Mouse (Mus musculus) erythroid progenitor cell, adult 5-6 weeks (primary cell): ENCODE results near the gene Smyd1. TPM values are rescaled to one million over a fixed set of nuclear protein-coding genes. Genes with fewer than 3 reads are reported as not detected.

ENCODE experiments used
- ATAC-seq: replicated peaks from 2 replicates; pipeline ENCODE4 v1.8.0; 2016; ENCODE audit warnings: moderate number of reproducible peaks, mild to moderate bottlenecking, moderate TSS enrichment, inconsistent platforms; ENCODE audit not compliant: poor library complexity, low FRiP score, severe bottlenecking
- total RNA-seq, 2 experiments: library from RNA; stranded (forward) in 1 of 2; stranded (reverse) in 1 of 2; fragments of 150-400 nt in 1 of 2; fragments of 186-747, 209-891 nt in 1 of 2; gene quantifications; 2 replicates each; pipeline versions ENCODE4 v1.2.3 to v1.2.4; 2015 to 2017; ENCODE audit warnings: low replicate concordance in 2 of 2

Smyd1 gene
- total RNA-seq, 2 experiments from 2014 or later, result not detected

DNA sequence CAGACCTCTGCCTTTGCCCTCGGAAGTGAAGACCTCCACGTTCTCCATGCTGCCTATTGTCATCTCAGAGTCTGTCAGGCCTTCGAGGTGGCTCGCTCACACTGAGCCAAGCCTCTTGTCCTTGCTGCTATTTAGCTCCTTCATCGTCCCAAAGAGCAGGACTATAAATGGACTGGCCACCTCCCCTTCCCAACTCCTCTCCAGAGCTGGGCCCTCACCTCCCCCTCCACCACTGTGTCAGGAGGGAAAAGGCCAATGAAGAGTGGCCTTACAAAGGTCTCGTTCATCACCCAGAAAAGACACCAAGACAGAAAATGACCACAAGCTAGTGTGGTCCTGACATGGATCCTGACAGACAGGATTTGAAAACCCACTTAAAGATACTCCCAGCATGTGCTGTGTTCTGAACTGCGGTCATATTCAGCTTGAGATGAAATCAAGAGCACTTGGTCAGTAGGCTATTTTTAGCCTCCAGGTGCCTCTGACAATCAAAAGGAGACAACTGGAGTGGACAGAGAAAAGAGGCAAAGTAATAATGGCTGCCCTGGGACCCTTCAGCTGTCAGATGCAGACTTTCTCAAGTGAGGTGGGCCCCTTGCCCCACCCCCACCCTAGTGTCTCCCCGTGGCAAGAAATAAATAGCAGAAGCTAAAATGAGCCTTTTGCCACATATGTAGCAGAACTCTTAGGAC, 59.7 kb downstream of the Smyd1 start:
- no peak for ATAC-seq

DNA sequence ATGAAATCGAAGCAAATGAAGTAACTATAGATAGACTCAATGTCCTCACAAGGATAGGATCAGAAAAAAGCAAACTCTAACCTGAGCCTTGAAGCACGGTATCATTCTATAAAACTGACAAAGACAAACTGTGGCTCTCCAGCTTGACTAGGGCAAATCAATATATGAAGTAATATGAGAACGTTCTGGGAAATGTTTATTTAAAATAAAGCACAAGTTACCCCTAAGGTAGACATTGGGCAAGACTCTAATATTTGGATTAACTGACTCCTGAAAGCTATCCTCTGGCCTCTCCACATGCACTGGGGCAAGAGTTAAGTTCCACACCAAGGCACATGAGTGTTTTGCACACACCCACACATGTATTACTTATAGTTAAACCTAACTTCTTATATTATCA, 61.0 kb downstream of the Smyd1 start:
- no peak for ATAC-seq

- ATAC-seq, result no peak
Measured at GRCm38 (mm10) chr6:71260051-71260640, 61.9 kb downstream of the Smyd1 start.

DNA sequence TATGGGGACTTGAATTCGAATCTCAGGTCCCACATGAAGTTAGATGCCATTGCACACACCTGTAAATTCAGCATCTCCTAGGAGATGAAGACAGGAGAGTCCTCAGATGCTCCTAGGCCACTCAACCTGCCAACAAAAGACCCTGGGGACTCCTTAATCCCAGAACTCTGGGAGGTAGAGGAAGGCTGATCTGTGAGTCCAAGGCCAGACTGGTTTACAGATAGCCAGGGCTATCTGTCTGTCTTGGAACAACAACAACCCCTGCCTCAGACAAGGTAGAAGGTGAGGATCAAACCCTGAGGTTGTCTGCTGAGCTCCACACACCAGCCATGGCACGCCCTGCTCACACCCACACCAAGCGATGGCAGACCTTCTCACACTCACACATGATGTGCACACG, 62.9 kb downstream of the Smyd1 start:
- no peak for ATAC-seq

DNA sequence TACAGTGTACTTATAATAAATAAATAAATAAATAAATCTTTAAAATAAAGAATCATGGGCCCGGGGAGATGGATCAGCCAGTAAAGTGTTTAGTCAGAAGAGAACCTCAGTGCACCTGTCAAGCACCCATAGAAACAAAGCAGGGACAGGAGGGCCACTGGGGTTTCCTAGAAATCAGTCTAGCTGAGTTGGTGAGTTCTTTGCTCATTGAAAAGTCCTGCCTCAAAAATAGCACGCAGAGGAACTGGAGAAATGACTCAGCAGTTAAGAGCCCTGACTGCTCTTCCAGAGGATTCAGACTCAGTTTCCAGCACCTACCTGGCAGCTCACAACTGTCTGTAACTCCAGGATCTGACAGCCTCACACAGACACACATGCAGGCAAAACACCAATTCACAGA, 63.5 kb downstream of the Smyd1 start:
- ATAC-seq, result no peak

DNA sequence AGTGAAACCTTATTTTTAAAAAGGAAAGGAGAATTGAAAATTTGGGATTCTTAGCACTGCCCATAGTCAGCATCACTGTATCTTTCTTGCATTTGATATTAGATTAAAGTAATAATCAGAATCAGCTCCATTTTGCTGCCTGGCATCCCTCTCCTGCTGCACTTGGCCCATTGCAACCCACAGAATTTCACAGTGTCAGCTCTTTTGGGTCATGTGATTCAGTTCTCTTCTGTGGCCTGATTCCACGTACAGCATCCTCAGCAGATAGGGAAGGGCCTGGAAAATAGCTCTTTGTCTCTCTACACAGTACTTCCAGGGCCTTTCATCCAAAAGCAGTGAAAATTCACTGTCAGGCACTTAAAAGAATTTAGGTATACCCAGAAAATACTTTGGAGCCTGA, 64.7 kb downstream of the Smyd1 start:
- no peak for ATAC-seq

- no peak for ATAC-seq
Measured at GRCm38 (mm10) chr6:71256166-71256565, 65.9 kb downstream of the Smyd1 start.

GRCm38 (mm10) chr6:71254456-71254855, 67.6 kb downstream of the Smyd1 start:
- no peak for ATAC-seq

DNA sequence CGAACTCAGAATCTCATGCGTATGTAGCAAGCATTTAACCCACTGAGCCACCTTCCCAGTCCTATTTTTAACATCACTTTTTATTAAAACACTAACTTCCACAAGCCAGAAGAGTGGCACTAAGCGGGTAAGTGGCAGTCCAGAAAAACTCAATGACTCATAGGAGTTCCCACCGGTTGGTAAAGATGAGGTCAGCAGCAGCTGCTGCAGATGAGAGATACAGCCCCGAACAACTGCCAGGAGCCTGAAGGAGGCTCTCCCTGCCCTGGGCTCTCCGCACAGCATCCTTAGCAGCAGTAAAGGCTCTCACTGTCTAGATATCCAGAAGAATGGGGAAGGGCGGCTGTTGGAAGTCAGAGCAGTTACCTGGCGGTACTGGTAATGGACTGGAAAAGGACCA, 71.1 kb downstream of the Smyd1 start:
- ATAC-seq, result no peak

DNA sequence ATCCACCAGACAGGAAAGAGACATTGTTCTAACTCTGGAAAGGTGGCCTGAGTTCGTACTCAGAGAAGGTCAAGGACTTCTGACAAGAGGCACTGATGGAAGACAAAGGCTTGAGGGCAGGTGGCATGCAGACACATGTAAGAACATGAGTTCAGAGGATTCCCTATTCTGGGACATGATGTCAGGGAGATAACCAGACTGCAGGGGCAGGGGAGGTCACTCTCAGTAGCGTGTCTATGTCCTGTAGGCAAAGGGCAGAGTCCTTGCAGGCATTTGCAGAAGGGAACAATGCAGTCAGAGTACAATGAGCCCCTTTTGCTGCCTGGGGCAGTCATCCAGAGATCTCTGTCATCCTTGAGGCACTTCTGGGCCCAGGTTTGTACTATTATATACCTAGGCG, 72.4 kb downstream of the Smyd1 start:
- no peak for ATAC-seq

DNA sequence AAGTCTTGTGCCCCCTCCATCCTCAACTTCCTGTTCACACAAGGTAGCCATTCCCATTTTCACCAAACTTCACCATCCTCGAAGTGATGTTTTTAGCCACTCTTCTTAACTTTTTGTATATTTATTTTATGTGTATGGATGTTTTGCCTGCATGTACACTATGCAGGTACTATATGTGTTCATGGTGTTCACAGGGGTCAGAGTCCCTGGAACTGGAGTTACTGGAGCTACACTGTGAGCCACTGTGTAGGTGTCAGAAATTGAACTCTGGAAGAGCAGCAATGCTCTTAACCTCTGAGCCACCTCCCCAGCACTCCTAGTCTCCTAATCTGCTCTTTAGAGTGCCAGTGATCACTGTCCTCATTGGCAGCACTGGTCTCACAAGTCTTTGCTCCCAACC, 73.6 kb downstream of the Smyd1 start:
- no peak for ATAC-seq

- no peak for ATAC-seq
Measured at GRCm38 (mm10) chr6:71243258-71243657, 78.8 kb downstream of the Smyd1 start.

- ATAC-seq, result no peak
Measured at GRCm38 (mm10) chr6:71242811-71243210, 79.2 kb downstream of the Smyd1 start.

- no peak for ATAC-seq
Measured at GRCm38 (mm10) chr6:71240831-71241230, 81.2 kb downstream of the Smyd1 start.

DNA sequence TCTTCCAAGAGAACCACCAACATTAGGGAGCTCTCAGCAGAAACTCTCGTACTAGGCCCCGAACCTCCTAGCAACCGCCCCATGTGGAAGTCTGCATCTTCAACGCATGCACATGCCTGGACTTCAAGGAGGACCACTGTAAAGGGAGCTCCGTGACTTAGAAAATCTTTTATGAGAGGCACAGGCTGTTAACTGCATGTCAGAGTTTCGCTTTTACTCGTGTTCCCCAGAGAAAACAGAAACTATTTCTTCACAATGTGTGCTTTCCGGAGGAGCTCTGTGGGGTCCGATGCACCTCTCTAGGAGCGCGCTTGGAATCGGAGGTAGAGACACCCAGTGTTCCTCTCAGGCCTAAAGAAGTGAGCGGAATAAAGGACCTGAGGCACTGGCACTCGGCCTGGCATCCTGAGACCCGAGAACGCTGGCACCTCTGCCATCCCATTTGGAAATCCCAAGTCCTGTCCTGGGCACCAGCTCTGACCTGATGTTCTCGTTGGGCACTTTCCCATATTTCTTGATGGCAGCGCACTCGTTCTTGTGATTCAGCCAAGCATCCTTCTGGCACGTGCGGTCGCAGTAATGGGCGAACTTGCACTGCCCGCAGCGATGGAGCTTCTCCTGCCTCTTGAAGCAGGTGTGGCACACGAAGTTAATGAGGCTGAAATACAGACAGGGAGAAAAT, 82.8 kb downstream of the Smyd1 start:
- no peak for ATAC-seq

- ATAC-seq, result no peak
Measured at GRCm38 (mm10) chr6:71237031-71237431, 85.0 kb downstream of the Smyd1 start.

GRCm38 (mm10) chr6:71236506-71236905, 85.5 kb downstream of the Smyd1 start:
- ATAC-seq, result no peak

DNA sequence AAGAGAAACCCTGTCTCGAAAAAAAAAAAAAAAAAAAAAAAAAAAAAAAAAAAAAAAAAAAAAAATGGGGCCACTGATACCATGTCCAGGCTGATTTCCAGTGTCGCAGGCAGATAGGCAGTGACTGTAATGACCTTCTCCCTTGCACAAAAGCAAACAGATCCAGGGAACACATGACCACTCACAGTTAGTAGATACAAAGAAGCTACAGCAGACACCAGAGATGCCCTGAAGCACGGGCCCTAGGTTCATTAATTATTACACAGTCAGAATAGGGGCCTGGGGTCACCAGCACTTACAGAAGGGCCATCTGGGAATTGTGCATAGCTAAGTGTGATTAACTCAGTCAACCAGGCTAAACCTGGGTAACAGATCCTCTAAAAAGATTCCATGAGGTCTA, 86.1 kb downstream of the Smyd1 start:
- ATAC-seq, result no peak

- ATAC-seq, result no peak
Measured at GRCm38 (mm10) chr6:71235121-71235520, 86.9 kb downstream of the Smyd1 start.

DNA sequence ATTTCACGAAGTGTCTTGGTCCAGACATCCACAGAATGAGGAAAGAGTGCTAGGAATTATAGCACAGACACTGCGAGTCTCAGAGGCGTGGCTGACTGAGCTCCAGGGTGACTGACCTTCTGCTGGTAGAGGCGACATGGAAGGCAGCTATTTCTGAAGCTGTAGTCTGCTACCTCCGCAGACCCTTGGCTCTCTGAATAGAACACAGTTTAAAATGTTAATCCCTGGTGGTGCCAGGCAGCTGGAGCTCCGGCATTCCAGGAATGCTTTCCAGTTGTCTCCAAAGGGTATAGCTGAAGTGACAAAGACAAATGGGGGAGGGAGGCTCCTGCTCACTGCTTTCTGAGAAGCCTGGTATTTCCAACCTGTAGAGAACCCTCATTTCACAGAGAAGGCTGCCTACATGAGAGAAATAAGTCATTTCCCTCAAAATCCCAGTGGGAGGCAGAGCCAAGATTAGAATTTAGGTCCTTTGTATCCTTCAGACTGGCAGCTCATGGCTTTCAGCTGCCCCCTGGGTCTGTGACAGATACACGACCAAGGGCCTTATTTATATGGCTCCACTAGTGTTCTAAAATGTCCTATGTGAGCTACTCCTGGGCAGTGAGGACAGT, 94.8 kb downstream of the Smyd1 start:
- ATAC-seq, result no peak

DNA sequence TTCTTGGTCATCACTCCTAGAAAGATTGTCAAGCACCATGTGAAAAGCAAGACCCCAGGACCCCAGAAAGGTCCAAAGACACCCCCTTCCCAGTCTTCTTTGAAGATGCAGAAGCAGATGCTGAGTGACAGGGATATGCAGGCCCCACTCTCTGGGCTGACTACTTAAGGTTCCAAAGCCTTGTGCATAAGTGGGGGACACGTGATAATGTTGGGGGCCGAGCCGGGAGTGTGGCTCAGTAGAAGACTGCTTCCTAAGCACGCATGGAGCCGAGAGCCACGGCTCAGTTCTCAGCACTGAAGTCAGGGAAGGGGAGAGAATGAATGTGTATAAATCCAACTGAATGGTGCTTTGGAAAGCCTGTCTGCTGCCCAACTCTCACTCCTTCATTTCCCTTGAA, 95.5 kb downstream of the Smyd1 start:
- no peak for ATAC-seq
